Mouse (Mus musculus): ENCODE results near the gene Ccm2. TPM values are rescaled to one million over a fixed set of nuclear protein-coding genes. Genes with fewer than 3 reads are reported as not detected.

Ccm2 gene
- polyA plus RNA-seq, 1 experiment from 2014 or later: 87.6 TPM

GRCm38 (mm10) chr11:6567951-6568350, 21.3 kb downstream of the Ccm2 start:
- H3K36me3 ChIP-seq (ENCODE audit: control insufficient read depth, insufficient read depth, low read length): no peaks in the 10 kb centered on the region
- H3K9ac ChIP-seq (replicated peaks; ENCODE audit: low read depth, low read length): no peak overlapping the region
- ATAC-seq (ENCODE audit: low read depth): no peak; the same call in 1 of the 2 replicates
- H3K4me3 ChIP-seq (ENCODE audit: low read depth, low read length): no peak overlapping the region
- no peak overlapping the region for H3K4me2 ChIP-seq (ENCODE audit: low read depth, low read length)
- H3K27ac ChIP-seq (ENCODE audit: low read depth, low read length): no peak overlapping the region
- WGBS: 87% methylated on average over 8 of the region's 8 CpGs
- no peaks in the 10 kb centered on the region for H3K9me3 ChIP-seq (ENCODE audit: control insufficient read depth, low read length)
- H3K4me1 ChIP-seq (ENCODE audit: control insufficient read depth, insufficient read depth, low read length): peaks cover 15% of the 10 kb centered on the region
- H3K27me3 ChIP-seq (ENCODE audit: control insufficient read depth, insufficient read depth, low read length): no peaks in the 10 kb centered on the region

- peak overlapping the region; percentile 48 for H3K27ac ChIP-seq (ENCODE audit: low read depth, low read length)
- peak; percentile 65; the same call in 1 of the 2 replicates for ATAC-seq (ENCODE audit: low read depth)
- H3K4me1 ChIP-seq (ENCODE audit: control insufficient read depth, insufficient read depth, low read length): peaks cover 15% of the 10 kb centered on the region
- WGBS: 44% methylated on average over 11 of the region's 11 CpGs
- H3K4me3 ChIP-seq (ENCODE audit: low read depth, low read length): no peak overlapping the region
- H3K4me2 ChIP-seq (ENCODE audit: low read depth, low read length): peak overlapping the region; percentile 14; the same call in 1 of the 2 replicates
- H3K9ac ChIP-seq (replicated peaks; ENCODE audit: low read depth, low read length): 0 out of 2 replicates have a peak overlapping the region, but pooled peaks have one; percentile 25
- H3K9me3 ChIP-seq (ENCODE audit: control insufficient read depth, low read length): no peaks in the 10 kb centered on the region
- H3K27me3 ChIP-seq (ENCODE audit: control insufficient read depth, insufficient read depth, low read length): no peaks in the 10 kb centered on the region
- no peaks in the 10 kb centered on the region for H3K36me3 ChIP-seq (ENCODE audit: control insufficient read depth, insufficient read depth, low read length)
Measured at GRCm38 (mm10) chr11:6568584-6569409, 22.1 kb downstream of the Ccm2 start.

- WGBS: 45% methylated on average over 3 of the region's 3 CpGs
- no peak overlapping the region for H3K9ac ChIP-seq (replicated peaks; ENCODE audit: low read depth, low read length)
- H3K4me3 ChIP-seq (ENCODE audit: low read depth, low read length): no peak overlapping the region
- H3K36me3 ChIP-seq (ENCODE audit: control insufficient read depth, insufficient read depth, low read length): no peaks in the 10 kb centered on the region
- no peak overlapping the region for H3K4me2 ChIP-seq (ENCODE audit: low read depth, low read length)
- peaks cover 15% of the 10 kb centered on the region for H3K4me1 ChIP-seq (ENCODE audit: control insufficient read depth, insufficient read depth, low read length)
- H3K27me3 ChIP-seq (ENCODE audit: control insufficient read depth, insufficient read depth, low read length): no peaks in the 10 kb centered on the region
- H3K27ac ChIP-seq (ENCODE audit: low read depth, low read length): no peak overlapping the region
- H3K9me3 ChIP-seq (ENCODE audit: control insufficient read depth, low read length): no peaks in the 10 kb centered on the region
- no peak; the same call in 1 of the 2 replicates for ATAC-seq (ENCODE audit: low read depth)
Measured at GRCm38 (mm10) chr11:6569410-6569777, 22.7 kb downstream of the Ccm2 start.

GRCm38 (mm10) chr11:6576151-6576550, 29.5 kb downstream of the Ccm2 start:
- no peaks in the 10 kb centered on the region for H3K9me3 ChIP-seq (ENCODE audit: control insufficient read depth, low read length)
- H3K4me2 ChIP-seq (ENCODE audit: low read depth, low read length): no peak overlapping the region
- H3K36me3 ChIP-seq (ENCODE audit: control insufficient read depth, insufficient read depth, low read length): 0 out of 2 replicates have a peak, but pooled peaks cover 2% of the 10 kb centered on the region
- H3K27me3 ChIP-seq (ENCODE audit: control insufficient read depth, insufficient read depth, low read length): no peaks in the 10 kb centered on the region
- no peaks in the 10 kb centered on the region for H3K4me1 ChIP-seq (ENCODE audit: control insufficient read depth, insufficient read depth, low read length)
- H3K9ac ChIP-seq (replicated peaks; ENCODE audit: low read depth, low read length): no peak overlapping the region
- ATAC-seq (ENCODE audit: low read depth): no peak
- WGBS: 94% methylated on average over 3 of the region's 3 CpGs
- no peak overlapping the region for H3K4me3 ChIP-seq (ENCODE audit: low read depth, low read length)
- H3K27ac ChIP-seq (ENCODE audit: low read depth, low read length): no peak overlapping the region

- no peak for ATAC-seq (ENCODE audit: low read depth)
- Histone ChIP-seq H3K27ac (ENCODE audit: low read depth, low read length) (no peak overlapping the region), H3K36me3 (ENCODE audit: control insufficient read depth, insufficient read depth, low read length) (0 out of 2 replicates have a peak, but pooled peaks cover 2% of the 10 kb centered on the region), H3K9me3 (ENCODE audit: control insufficient read depth, low read length) (no peaks in the 10 kb centered on the region), H3K4me2 (ENCODE audit: low read depth, low read length) (no peak overlapping the region), H3K9ac (replicated peaks; ENCODE audit: low read depth, low read length) (no peak overlapping the region), H3K4me1 (ENCODE audit: control insufficient read depth, insufficient read depth, low read length) (no peaks in the 10 kb centered on the region), H3K4me3 (ENCODE audit: low read depth, low read length) (no peak overlapping the region), H3K27me3 (ENCODE audit: control insufficient read depth, insufficient read depth, low read length) (no peaks in the 10 kb centered on the region)
- WGBS: 91% methylated on average over 7 of the region's 7 CpGs
Measured at GRCm38 (mm10) chr11:6579361-6579760, 32.7 kb downstream of the Ccm2 start.

- no peaks in the 10 kb centered on the region for H3K9me3 ChIP-seq (ENCODE audit: control insufficient read depth, low read length)
- H3K36me3 ChIP-seq (ENCODE audit: control insufficient read depth, insufficient read depth, low read length): 0 out of 2 replicates have a peak, but pooled peaks cover 9% of the 10 kb centered on the region
- WGBS: 54% methylated on average over 4 of the region's 4 CpGs
- no peaks in the 10 kb centered on the region for H3K4me1 ChIP-seq (ENCODE audit: control insufficient read depth, insufficient read depth, low read length)
- no peak overlapping the region for H3K9ac ChIP-seq (replicated peaks; ENCODE audit: low read depth, low read length)
- no peak overlapping the region for H3K27ac ChIP-seq (ENCODE audit: low read depth, low read length)
- no peak overlapping the region for H3K4me2 ChIP-seq (ENCODE audit: low read depth, low read length)
- no peaks in the 10 kb centered on the region for H3K27me3 ChIP-seq (ENCODE audit: control insufficient read depth, insufficient read depth, low read length)
- H3K4me3 ChIP-seq (ENCODE audit: low read depth, low read length): no peak overlapping the region
- ATAC-seq (ENCODE audit: low read depth): peak; percentile 45; the same call in 1 of the 2 replicates
Measured at GRCm38 (mm10) chr11:6580065-6580750, 33.5 kb downstream of the Ccm2 start.

- ATAC-seq (ENCODE audit: low read depth): no peak
- Histone ChIP-seq H3K27ac (ENCODE audit: low read depth, low read length) (no peak overlapping the region), H3K9me3 (ENCODE audit: control insufficient read depth, low read length) (no peaks in the 10 kb centered on the region), H3K4me1 (ENCODE audit: control insufficient read depth, insufficient read depth, low read length) (no peaks in the 10 kb centered on the region), H3K9ac (replicated peaks; ENCODE audit: low read depth, low read length) (no peak overlapping the region), H3K36me3 (ENCODE audit: control insufficient read depth, insufficient read depth, low read length) (0 out of 2 replicates have a peak, but pooled peaks cover 8% of the 10 kb centered on the region), H3K4me2 (ENCODE audit: low read depth, low read length) (no peak overlapping the region), H3K4me3 (ENCODE audit: low read depth, low read length) (no peak overlapping the region), H3K27me3 (ENCODE audit: control insufficient read depth, insufficient read depth, low read length) (no peaks in the 10 kb centered on the region)
- WGBS: 91% methylated on average over 2 of the region's 2 CpGs
Measured at GRCm38 (mm10) chr11:6581560-6581959, 34.9 kb downstream of the Ccm2 start.

GRCm38 (mm10) chr11:6585748-6586147, 39.1 kb downstream of the Ccm2 start:
- no peak for ATAC-seq (ENCODE audit: low read depth)
- Histone ChIP-seq H3K27me3 (ENCODE audit: control insufficient read depth, insufficient read depth, low read length) (no peaks in the 10 kb centered on the region), H3K9me3 (ENCODE audit: control insufficient read depth, low read length) (no peaks in the 10 kb centered on the region), H3K4me2 (ENCODE audit: low read depth, low read length) (no peak overlapping the region), H3K4me3 (ENCODE audit: low read depth, low read length) (no peak overlapping the region), H3K4me1 (ENCODE audit: control insufficient read depth, insufficient read depth, low read length) (no peaks in the 10 kb centered on the region), H3K36me3 (ENCODE audit: control insufficient read depth, insufficient read depth, low read length) (peaks cover 21% of the 10 kb centered on the region; the same call in 1 of the 2 replicates), H3K9ac (replicated peaks; ENCODE audit: low read depth, low read length) (no peak overlapping the region), H3K27ac (ENCODE audit: low read depth, low read length) (no peak overlapping the region)
- 86% methylated on average over 8 of the region's 8 CpGs for WGBS

GRCm38 (mm10) chr11:6586660-6587059, 40.0 kb downstream of the Ccm2 start:
- H3K4me2 ChIP-seq (ENCODE audit: low read depth, low read length): no peak overlapping the region
- H3K27ac ChIP-seq (ENCODE audit: low read depth, low read length): no peak overlapping the region
- 94% methylated on average over 3 of the region's 3 CpGs for WGBS
- no peak overlapping the region for H3K4me3 ChIP-seq (ENCODE audit: low read depth, low read length)
- ATAC-seq (ENCODE audit: low read depth): no peak
- H3K9ac ChIP-seq (replicated peaks; ENCODE audit: low read depth, low read length): no peak overlapping the region
- H3K36me3 ChIP-seq (ENCODE audit: control insufficient read depth, insufficient read depth, low read length): peaks cover 28% of the 10 kb centered on the region
- no peaks in the 10 kb centered on the region for H3K4me1 ChIP-seq (ENCODE audit: control insufficient read depth, insufficient read depth, low read length)
- H3K9me3 ChIP-seq (ENCODE audit: control insufficient read depth, low read length): no peaks in the 10 kb centered on the region
- no peaks in the 10 kb centered on the region for H3K27me3 ChIP-seq (ENCODE audit: control insufficient read depth, insufficient read depth, low read length)
